Mouse (Mus musculus): ENCODE data around the gene Olfr1255.

Olfr1255 gene

GRCm38 (mm10) chr2:89811751-89812150, at the start of gene Olfr1255:
Gene Olfr1255 (plus strand): TSS chr2:89812051.
- DNase-seq (ENCODE audit: low spot score): no peak

DNA sequence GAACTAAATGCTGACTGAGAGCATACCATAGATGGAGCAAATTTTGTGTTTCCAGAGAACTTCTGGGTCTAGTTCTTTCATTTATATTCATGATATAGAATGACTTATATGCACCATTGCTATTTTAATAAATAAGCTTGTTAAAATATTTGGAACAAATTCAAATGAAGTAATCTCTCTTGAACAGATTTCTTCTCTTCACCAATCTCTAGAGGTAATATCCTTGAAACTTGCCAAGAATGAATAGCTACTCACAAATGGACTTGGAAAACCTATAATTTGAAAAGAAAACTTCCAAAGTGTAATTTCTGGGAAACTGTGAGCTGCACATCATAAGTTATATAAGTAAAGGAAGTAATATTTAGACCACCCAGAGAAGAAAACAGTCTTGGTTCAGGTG, 18.3 kb upstream of the Olfr1255 start, which contains the start of gene Olfr1254:
Gene Olfr1254, minus strand, starts transcription at position 101 of the 400 bp plus-strand sequence.
- no peak for DNase-seq (ENCODE audit: low spot score)

- no peak for DNase-seq (ENCODE audit: low spot score)
Observed at GRCm38 (mm10) chr2:89799583-89799982, 12.3 kb upstream of the Olfr1255 start.

DNA sequence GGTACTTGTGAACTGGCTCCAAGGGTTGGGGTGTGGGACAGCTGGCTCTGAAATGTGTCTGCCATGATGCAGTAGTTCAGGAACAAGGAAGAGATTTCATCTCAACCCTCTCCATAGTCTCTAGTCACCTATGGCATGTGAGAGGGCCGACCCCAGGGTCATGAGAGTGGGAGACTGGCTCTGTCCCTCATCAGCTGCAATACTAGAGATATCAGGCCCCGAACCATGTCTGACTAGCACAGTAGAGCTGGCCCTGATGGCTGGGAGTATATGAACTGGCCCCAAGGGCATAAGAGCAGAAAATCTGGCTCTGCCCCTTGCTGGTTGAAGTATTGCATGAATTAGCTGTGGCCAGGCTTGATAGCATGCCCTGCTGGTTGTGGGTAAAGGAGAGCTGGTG, 1.1 kb upstream of the Olfr1255 start:
- no peak for DNase-seq (ENCODE audit: low spot score)

GRCm38 (mm10) chr2:89820216-89820615, 8.4 kb downstream of the Olfr1255 start:
- DNase-seq (ENCODE audit: low spot score): no peak

DNA sequence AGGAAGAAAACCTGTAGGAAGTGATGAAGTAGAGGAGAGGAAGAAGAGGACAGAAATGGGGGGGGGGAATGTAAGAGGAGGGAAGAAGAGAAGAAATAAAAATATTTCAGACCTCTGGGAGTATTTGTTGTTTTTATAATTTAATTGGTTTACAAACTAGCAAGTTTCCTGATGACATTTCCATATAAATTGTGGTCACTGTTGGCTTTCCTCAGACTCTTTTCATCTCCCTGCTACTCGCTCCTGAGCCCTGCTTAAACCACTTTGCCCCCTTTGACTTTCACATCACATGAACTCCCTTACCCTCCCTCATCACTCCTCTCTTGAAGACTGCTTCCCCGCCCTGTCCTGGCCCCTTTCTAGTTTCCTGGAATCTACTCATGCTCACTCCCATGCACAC, 29.6 kb downstream of the Olfr1255 start, which contains the start of gene Olfr1256:
Gene Olfr1256, minus strand, starts transcription at position 101 of the 400 bp plus-strand sequence.
- no peak for DNase-seq (ENCODE audit: low spot score)

DNA sequence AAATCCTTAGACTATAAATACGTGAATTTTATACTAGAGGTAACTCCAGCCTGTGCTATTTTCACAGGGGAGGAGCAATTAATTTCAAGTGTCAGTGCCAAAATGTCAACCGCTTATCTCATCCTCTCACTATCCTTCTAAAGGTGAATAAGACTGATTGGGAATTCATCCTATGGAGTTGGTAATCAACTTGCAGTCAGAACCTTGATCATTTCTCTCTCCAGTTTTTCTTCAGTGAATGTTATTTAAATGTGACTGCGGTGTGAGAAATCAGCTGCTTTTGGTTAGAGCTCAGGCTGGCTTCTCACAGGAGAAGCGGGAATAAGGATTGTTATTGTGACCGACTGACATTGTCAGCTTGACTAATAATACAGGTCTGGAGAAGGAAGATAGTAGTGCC, 36.3 kb downstream of the Olfr1255 start, which contains the start of gene Olfr48:
Gene Olfr48, minus strand, starts transcription at position 101 of the 400 bp plus-strand sequence.
- no peak for DNase-seq (ENCODE audit: low spot score)

- no peak for DNase-seq (ENCODE audit: low spot score)
Observed at GRCm38 (mm10) chr2:89849230-89849629, 37.4 kb downstream of the Olfr1255 start.

Measured in c-Kit-positive CD71-positive TER-119-positive erythroid progenitor cells, embryonic 14.5 days (primary cell).